Mouse (Mus musculus) gastrocnemius, postnatal 14 days (tissue): Measurements from ENCODE around the gene Thoc6. TPM values are rescaled to one million over a fixed set of nuclear protein-coding genes. Genes with fewer than 3 reads are reported as not detected.

ENCODE experiments used
- DNase-seq: peaks from one replicate; pipeline ENCODE4 v3.0.0; 2021; ENCODE audit warnings: mixed read lengths
- intact Hi-C: fragments of 180-260 bp; cut with DNase I; formaldehyde crosslinking; loops from one replicate; pipeline ENCODE4 v1.15.1; 2025; ENCODE audit warnings: low total_unique reads
- total RNA-seq, 2 experiments: library from RNA; stranded (reverse); gene quantifications; 2 replicates each; pipeline ENCODE4 v1.2.3; 2021

Thoc6 gene
- total RNA-seq, 2 experiments from 2014 or later = 15.8 to 19.1 TPM

DNA sequence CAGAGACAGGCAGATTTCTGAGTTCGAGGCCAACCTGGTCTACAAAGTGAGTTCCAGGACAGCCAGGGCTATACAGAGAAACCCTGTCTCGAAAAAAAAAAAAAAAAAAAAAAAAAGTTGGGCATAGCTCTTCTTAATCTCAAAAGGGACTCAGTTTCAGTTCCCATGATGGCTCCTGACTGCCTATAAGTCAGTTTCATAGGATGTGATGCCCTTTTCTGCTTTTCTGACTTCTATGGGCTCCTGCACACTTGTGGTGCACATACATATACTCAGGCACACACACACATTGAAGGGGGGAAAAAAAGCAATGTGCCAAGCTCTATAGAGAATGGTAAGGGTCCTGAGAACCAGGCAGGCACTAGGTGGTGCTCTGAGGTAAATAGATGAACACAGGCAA lies 20.4 kb downstream of the Thoc6 start:
- intact Hi-C loops = no loop called here
- DNase-seq = no peak

DNA sequence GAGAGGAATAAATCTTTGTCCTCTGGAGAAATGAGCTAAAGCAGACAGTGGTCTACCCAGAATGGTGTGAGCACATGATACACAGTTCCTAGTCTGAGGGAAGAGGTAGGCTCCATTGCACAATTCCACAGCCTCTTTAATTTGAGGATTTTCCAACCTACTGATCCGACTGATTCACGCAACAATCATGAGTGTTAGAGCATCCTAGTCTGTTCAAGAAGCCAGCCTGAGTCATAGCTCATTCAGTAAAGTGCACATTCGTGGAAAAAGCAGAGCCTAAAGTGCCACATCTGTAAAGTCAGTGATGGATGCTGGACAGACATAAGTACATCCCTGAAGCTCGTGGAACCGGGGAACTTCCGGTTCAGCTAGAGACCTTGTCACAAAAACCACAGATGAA lies 22.3 kb downstream of the Thoc6 start:
- intact Hi-C loops = no loop called here
- no peak for DNase-seq

DNA sequence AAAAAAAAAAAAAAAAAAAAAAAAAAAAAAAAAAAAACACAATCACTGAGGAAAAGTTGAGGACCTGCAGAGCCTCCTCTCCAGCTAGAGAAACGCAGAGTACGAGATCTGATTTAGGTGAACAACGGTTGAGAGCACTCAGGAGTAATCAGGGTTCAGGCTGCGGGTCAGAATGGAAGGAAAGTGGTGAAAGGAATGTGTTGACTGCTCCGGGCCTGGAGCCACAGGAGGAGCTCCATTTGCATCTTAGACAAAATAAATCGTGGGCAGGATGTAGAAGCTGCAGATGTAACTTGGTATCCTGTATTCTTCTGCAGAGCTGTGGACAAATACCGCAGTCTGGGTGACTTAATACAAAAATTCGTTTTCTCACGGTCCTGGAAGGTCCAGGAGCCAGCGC lies 27.8 kb downstream of the Thoc6 start:
- intact Hi-C loops = no loop called here

DNA sequence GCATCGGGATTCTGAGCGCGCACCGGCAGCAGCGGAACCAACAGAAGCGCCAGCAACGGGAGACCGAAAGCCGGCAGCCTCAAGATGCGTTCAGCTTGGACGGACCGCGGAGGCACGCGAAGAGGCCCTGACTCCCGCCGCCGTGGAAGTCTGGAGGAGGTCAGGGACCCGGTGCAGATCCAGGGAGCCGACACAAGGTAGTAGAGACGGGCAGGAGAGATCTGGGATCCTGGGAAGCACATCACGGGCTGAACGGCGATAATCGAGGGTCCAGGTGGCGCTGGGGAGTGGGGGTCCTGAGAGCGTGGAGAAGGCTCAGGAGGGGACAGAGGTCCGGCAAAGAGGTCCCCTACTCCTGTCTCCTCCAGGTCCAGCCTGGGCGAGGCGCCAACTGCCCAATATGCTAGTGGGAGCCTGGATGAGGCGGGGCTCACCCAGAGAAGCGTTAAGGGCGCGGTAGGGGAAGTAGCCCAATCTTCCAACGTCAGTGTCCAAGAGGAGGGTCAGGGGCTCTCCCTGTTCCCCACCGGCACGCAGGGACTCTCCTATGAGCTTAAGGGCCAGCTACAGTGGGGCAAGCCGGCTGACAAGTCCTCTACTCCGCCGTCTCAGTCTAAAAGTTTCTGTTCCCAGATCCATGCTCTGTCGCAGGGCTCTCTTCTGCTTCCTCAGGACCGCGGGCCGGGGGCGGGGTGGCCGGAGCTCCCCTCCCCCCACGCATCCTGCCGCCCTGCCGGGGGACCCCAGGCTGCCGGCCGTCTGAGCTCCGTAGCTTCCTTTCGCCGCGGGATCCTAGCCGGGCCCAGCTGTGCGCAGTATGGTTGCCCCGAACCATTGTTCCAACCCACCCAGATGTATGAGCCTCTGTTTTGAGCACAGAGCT lies 28.8 kb downstream of the Thoc6 start, which contains the start of gene Mmp25:
TSS of gene Mmp25 (minus strand) at position 665 of the 883 bp plus-strand sequence.
- no peak for DNase-seq
- intact Hi-C loops = no loop called here

More for the DNA sequence above, 27.8 kb downstream of the Thoc6 start:
- no peak for DNase-seq

DNA sequence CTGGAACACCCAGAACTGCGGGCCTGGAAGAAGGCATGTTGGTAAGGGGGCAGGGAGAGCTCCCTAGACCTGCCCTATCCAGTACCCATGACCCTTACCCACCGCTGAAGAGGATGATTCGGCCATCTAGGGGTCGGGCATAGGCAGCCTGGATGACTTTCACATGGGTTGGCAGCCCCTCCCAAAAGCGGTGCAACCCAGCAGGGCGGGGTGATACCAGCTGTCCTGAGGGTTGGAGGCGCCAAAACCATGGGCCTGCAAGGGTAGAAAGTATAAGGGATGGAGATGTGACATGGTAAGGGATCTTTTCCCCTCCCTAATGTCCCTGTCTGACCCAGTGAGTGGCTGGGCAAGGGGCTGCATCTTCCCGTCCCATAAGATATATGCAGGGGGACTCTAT lies 42.4 kb downstream of the Thoc6 start:
- intact Hi-C loops = no loop called here
- no peak for DNase-seq

DNA sequence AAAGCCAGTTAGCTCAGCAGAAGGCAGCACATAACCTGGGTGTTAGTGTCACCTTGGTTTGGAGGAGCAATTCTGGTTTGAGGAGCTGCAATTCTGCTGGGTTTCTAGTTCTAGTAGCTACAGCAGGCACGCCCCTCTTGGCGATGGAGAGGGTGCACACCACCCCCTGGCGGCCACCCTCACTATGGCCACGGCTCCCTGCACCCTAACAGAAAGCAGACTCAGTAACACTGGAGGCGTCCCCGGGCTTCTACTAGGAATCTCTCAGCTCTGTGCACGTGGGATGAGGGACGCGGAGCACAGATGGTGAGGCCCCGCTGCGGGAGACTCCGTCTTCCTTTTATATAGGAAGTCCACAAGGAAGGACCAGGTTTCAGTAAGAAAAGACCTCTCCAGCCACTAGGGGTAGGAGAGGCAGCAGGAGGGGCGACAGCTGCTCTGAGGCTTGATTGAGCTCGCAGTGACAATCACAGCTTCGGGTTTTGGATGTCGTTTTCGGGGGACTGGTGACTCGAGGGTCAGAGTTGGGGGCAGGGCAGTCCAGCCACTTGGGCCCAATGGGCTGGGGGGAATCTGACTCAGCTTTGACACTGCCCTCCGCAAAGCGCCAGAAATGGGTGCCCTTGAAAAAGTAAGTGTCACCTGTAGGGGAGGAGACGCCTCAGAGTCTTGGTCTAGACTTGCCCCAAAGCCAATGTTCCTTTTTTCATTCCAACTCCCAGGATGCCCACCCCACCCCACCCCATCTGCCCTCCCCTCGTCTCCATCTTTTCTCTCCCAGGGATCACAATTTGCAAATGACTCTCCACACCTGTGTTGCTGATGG lies 43.3 kb downstream of the Thoc6 start:
- intact Hi-C loops = no loop called here
- DNase-seq = peak; percentile 82

DNA sequence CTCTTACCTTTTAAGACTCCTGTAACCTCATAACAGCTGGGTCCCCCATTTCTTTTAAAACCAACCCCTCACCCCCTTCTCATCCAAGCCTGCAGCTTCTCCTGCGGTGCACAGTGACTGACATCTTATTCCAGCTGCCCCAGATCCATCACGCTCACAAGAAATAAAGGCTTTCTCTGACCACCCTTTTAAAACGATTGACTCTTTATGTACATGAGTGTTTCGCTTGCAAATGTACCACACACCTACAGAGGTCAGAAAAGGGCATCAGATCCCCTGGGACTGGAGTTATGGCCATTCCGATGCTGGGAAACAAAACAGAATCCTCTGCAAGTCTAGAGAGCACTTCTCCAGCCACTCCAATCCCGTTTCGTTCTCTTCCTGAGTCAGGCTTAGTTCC lies 45.9 kb downstream of the Thoc6 start:
- no peak for DNase-seq
- intact Hi-C loops = no loop called here

DNA sequence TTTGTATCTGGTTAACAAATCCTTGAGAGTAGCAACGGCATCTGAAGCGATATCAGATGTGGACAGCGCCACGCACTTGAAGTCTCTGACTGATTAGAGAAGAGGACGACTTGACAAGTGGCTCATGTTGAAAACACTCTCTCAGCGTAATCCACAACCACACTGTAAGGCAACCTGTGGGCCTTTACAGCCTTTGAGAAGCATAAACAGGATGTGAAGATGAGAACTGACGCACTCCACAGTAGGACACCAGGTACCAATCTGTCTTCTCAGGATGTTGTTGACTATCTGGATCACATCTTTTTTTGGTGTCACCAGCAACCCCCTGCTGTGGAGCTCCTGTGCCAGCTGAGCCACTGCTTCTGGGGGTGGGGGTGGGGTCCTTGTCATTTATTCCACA lies 53.3 kb downstream of the Thoc6 start:
- DNase-seq = no peak
- intact Hi-C loops = no loop called here

Other genes starting within 250 kb of the Thoc6 start
- gene Vmn2r117, start 194.2 kb downstream of the Thoc6 start, total RNA-seq = not detected
- 1 to 10 TPM; 2.2 to 2.6 TPM for gene Zfp213, start 109.6 kb downstream of the Thoc6 start, total RNA-seq
- 1 to 10 TPM; 4.9 TPM for gene Zfp13, start 74.4 kb downstream of the Thoc6 start, total RNA-seq
- gene Zscan10, start 73.0 kb downstream of the Thoc6 start, total RNA-seq = not detected
- gene Mmp25, start 28.6 kb downstream of the Thoc6 start, total RNA-seq = under 1 TPM; 0.20 to 0.27 TPM
- gene Bicdl2, start 13.4 kb downstream of the Thoc6 start, total RNA-seq = not detected
- gene Hcfc1r1, start 286 bp downstream of the Thoc6 start, total RNA-seq = 100 to 1,000 TPM; 223 to 235 TPM
- 10 to 100 TPM; 18.7 to 57.3 TPM for gene Tnfrsf12a, start 3.6 kb upstream of the Thoc6 start, total RNA-seq
- not detected for gene Cldn6, start 5.4 kb upstream of the Thoc6 start, total RNA-seq
- under 1 TPM; 0.23 to 0.51 TPM for gene Cldn9, start 10.1 kb upstream of the Thoc6 start, total RNA-seq
- gene 1520401A03Rik, start 48.9 kb upstream of the Thoc6 start, total RNA-seq = under 1 TPM in 1 of 2 experiments, not detected in 1; 0.09 TPM
- 1 to 10 TPM; 2.1 to 2.3 TPM for gene Pkmyt1, start 52.5 kb upstream of the Thoc6 start, total RNA-seq
- gene Paqr4, start 67.0 kb upstream of the Thoc6 start, total RNA-seq = 1 to 10 TPM; 5.7 to 9.1 TPM
- not detected for gene Kremen2, start 72.0 kb upstream of the Thoc6 start, total RNA-seq
- 10 to 100 TPM; 35.6 to 35.8 TPM for gene Flywch1, start 97.7 kb upstream of the Thoc6 start, total RNA-seq
- gene Flywch2, start 112.2 kb upstream of the Thoc6 start, total RNA-seq = 1 to 10 TPM; 1.2 to 2.0 TPM
- 100 to 1,000 TPM; 148 to 169 TPM for gene Srrm2, start 116.7 kb upstream of the Thoc6 start, total RNA-seq
- gene Elob, start 155.3 kb upstream of the Thoc6 start, total RNA-seq = 100 to 1,000 TPM; 321 to 328 TPM
- gene Prss33, start 162.2 kb upstream of the Thoc6 start, total RNA-seq = not detected
- not detected for gene Prss32, start 170.0 kb upstream of the Thoc6 start, total RNA-seq
- gene Prss41, start 170.3 kb upstream of the Thoc6 start, total RNA-seq = under 1 TPM in 1 of 2 experiments, not detected in 1; 0.18 TPM
- gene Prss21, start 194.2 kb upstream of the Thoc6 start, total RNA-seq = not detected
- not detected for gene Dcpp1, start 207.0 kb upstream of the Thoc6 start, total RNA-seq
- not detected for gene Dcpp2, start 207.0 kb upstream of the Thoc6 start, total RNA-seq
- gene Dcpp3, start 243.6 kb upstream of the Thoc6 start, total RNA-seq = not detected